In the genomic region with DNA sequence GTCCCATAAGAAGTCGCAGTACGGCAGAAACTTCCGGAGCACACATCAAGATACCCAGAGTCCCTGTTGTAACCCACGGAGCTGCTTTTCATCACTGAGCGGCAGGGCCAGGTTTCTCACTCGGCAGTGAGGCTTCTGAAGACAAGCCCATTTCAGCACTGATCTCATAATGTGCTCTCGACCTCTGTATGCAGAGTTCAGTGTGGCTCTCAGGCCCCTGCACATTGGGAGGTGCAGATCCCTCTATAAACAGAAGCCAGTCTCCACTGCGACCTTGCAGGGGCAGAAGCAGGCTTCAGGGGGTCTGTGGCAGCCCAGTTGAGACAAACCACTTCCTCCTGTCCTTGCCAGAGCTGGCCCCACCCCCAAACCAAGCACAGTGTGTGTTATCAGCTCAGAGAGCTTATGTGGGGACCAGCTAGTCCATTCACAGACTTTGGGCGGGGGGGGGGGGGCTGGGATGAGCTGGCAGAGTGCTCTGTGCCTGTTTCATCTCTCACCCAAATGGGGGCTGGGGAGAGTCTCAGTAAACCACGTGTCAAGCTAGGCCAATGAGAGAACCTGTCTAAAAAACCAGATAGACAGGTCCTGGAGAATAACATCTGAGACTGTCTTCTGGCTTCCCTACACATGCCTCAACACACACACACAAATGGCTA, we compare ENCODE assay signal across 9 mouse cellular contexts. TPM values are rescaled to one million over a fixed set of nuclear protein-coding genes. Genes with fewer than 3 reads are reported as not detected.
A peak's percentile ranks its signal among the peaks of the same experiment; 100 is the strongest.
DNase-seq lines count a peak whose midpoint lies in the region; ATAC-seq and TF ChIP-seq lines count a peak whose summit lies in the region.
"Had no signal": no experiment of that assay in that cellular context is flagged by ENCODE, and none has a peak within 500 bp of the region (broad histone marks: within the 10 kb centered on the region; RNA-seq: fewer than 3 reads in every experiment).

No protein-coding gene starts in this region.

- 47% methylated on average over 10 of the region's 10 CpGs for WGBS in kidney, adult 2 months
- WGBS in embryonic facial prominence, embryonic 15.5 days, result 22% methylated on average over 10 of the region's 10 CpGs

- ATAC-seq in embryonic facial prominence, embryonic 15.5 days (ENCODE audit: insufficient number of reproducible peaks, low FRiP score, low TSS enrichment, low read depth), result peak; percentile 81

- no peaks in the 10 kb centered on the region for H3K4me1 ChIP-seq in kidney, adult 2 months (ENCODE audit: control insufficient read depth, insufficient read depth, low read length)
- peaks cover 11% of the 10 kb centered on the region for H3K4me1 ChIP-seq in embryonic facial prominence, embryonic 15.5 days
- peaks cover 89% of the 10 kb centered on the region for H3K4me1 ChIP-seq in megakaryocyte, embryonic 14.5 days
- H3K4me1 ChIP-seq: neural tube, embryonic 13.5 days had no signal

- no peak for TF ChIP-seq CTCF in kidney, adult 2 months (conservative IDR thresholded peaks at IDR 0.05; ENCODE audit: insufficient read depth, insufficient read length, low read depth, low read length)

- H3K4me2 ChIP-seq in embryonic facial prominence, embryonic 15.5 days (replicated peaks), result peak overlapping the region; percentile 31; the same call in 1 of the 2 replicates
- H3K4me2 ChIP-seq: neural tube, embryonic 13.5 days had no signal

- H3K9me3 ChIP-seq in embryonic facial prominence, embryonic 15.5 days (replicated peaks), result no peaks in the 10 kb centered on the region
- H3K9me3 ChIP-seq in megakaryocyte, embryonic 14.5 days, result no peaks in the 10 kb centered on the region
- H3K9me3 ChIP-seq: neural tube, embryonic 13.5 days had no signal

- H3K9ac ChIP-seq in embryonic facial prominence, embryonic 15.5 days, result no peak overlapping the region
- H3K9ac ChIP-seq: neural tube, embryonic 13.5 days had no signal

- no peak for TF ChIP-seq POLR2A in kidney, adult 2 months (IDR thresholded peaks at IDR 0.05; ENCODE audit: low read depth, low read length)

- H3K27ac ChIP-seq in kidney, adult 2 months (ENCODE audit: insufficient read depth, low read depth, low read length), result peak overlapping the region; percentile 42; the same call in 1 of the 2 replicates
- peak overlapping the region; percentile 85 for H3K27ac ChIP-seq in embryonic facial prominence, embryonic 15.5 days (replicated peaks)
- H3K27ac ChIP-seq: neural tube, embryonic 13.5 days had no signal

- H3K27me3 ChIP-seq in kidney, adult 2 months (replicated peaks; ENCODE audit: control insufficient read depth, insufficient read depth, low read length), result no peaks in the 10 kb centered on the region
- no peaks in the 10 kb centered on the region for H3K27me3 ChIP-seq in embryonic facial prominence, embryonic 15.5 days
- H3K27me3 ChIP-seq in megakaryocyte, embryonic 14.5 days (replicated peaks), result no peaks in the 10 kb centered on the region
- H3K27me3 ChIP-seq: neural tube, embryonic 13.5 days had no signal

- H3K4me3 ChIP-seq in kidney, adult 2 months (ENCODE audit: insufficient read depth, low read depth, low read length), result no peak overlapping the region
- H3K4me3 ChIP-seq in embryonic facial prominence, embryonic 15.5 days (replicated peaks), result 0 out of 2 replicates have a peak overlapping the region, but pooled peaks have one; percentile 8
- H3K4me3 ChIP-seq in megakaryocyte, embryonic 14.5 days (replicated peaks), result peak overlapping the region; percentile 95
- H3K4me3 ChIP-seq: neural tube, embryonic 13.5 days had no signal

- DNase-seq in kidney, adult 2 months, result peak; percentile 36
- no peak for DNase-seq in kidney, adult 9 months
- peak; percentile 98 for DNase-seq in MEL-GATA-1-ER (ENCODE audit: extremely low read depth, low read depth)
- DNase-seq in kidney, postnatal 25 days, result peak; percentile 13 to 48
- peak; percentile 24 for DNase-seq in telencephalon, adult 2 months (ENCODE audit: low read depth, low spot score)
- DNase-seq in right cerebral cortex, postnatal 25 days, result no peak

- H3K36me3 ChIP-seq in kidney, adult 2 months (ENCODE audit: control insufficient read depth, insufficient read depth, low read length), result no peaks in the 10 kb centered on the region
- no peaks in the 10 kb centered on the region for H3K36me3 ChIP-seq in embryonic facial prominence, embryonic 15.5 days
- H3K36me3 ChIP-seq in megakaryocyte, embryonic 14.5 days (replicated peaks; ENCODE audit: low read length), result peaks cover 46% of the 10 kb centered on the region
- H3K36me3 ChIP-seq: neural tube, embryonic 13.5 days had no signal

RNA-seq across cellular contexts. Expression of a gene that starts 12.7 kb away (rescaled TPM):
- 6.2 and 6.3 TPM in 2 replicates for polyA plus RNA-seq in kidney, adult 2 months (2012; rRNA removed)
- polyA plus RNA-seq in embryonic facial prominence, embryonic 15.5 days (2015; fragmentation: Nextera tagmentation; extraction: Ambion mirVana), result 0.45 and 0.65 TPM in 2 replicates
- 9.1 and 10.4 TPM in 2 replicates for polyA plus RNA-seq in megakaryocyte, embryonic 14.5 days (2012; ENCODE audit: insufficient read depth, low replicate concordance)

RNA-seq across cellular contexts. Expression of a gene that starts 33.9 kb away (rescaled TPM):
- 17.0 and 17.6 TPM in 2 replicates for polyA plus RNA-seq in kidney, adult 2 months (2012; rRNA removed)
- 36.0 and 38.7 TPM in 2 replicates for polyA plus RNA-seq in embryonic facial prominence, embryonic 15.5 days (2015; fragmentation: Nextera tagmentation; extraction: Ambion mirVana)
- polyA plus RNA-seq in megakaryocyte, embryonic 14.5 days (2012; ENCODE audit: insufficient read depth, low replicate concordance), result 21.2 and 22.5 TPM in 2 replicates

RNA-seq across cellular contexts. Expression of a gene that starts 58.9 kb away (rescaled TPM):
- polyA plus RNA-seq in kidney, adult 2 months (2012; rRNA removed), result 50.1 and 62.3 TPM in 2 replicates
- polyA plus RNA-seq in embryonic facial prominence, embryonic 15.5 days (2015; fragmentation: Nextera tagmentation; extraction: Ambion mirVana), result 2.3 and 3.7 TPM in 2 replicates
- 289 and 697 TPM in 2 replicates for polyA plus RNA-seq in megakaryocyte, embryonic 14.5 days (2012; ENCODE audit: insufficient read depth, low replicate concordance)

Comparison
In these comparisons a context has a peak if more than half of its experiments do, and no peak if none do; other contexts are left out.
1. DNase-seq: peak in kidney, adult 2 months (single experiment), MEL-GATA-1-ER (single experiment), kidney, postnatal 25 days (2 of 2) and telencephalon, adult 2 months (single experiment); none in kidney, adult 9 months (single experiment) and right cerebral cortex, postnatal 25 days (single experiment).
2. RNA of a gene that starts 58.9 kb away (polyA plus RNA-seq): 289 to 697 TPM in megakaryocyte, embryonic 14.5 days and 50.1 to 62.3 TPM in kidney, adult 2 months; 2.3 to 3.7 TPM in embryonic facial prominence, embryonic 15.5 days; every median in the first group is over 10 times any median in the second.